Mouse (Mus musculus) left cerebral cortex, adult 2 months (tissue): ENCODE measurements at regions not wholly inside any gene's neighbourhood (a gene's known extent, or its start where the extent isn't known, plus 50 kb on each side); places are given as distances from the start of the nearest gene placed in this dataset.

Experiments used
- DNase-seq, 2 experiments: peaks; one replicate each; pipeline ENCODE4 v3.0.0; 2021 to 2022; ENCODE audit warnings: low spot score in 2 of 2, mixed read lengths in 1 of 2; ENCODE audit errors: extremely low spot score in 1 of 2
- H3K27ac ChIP-seq: fragments of 200-600 bp; 2 replicates; pipeline ENCODE4 v1.8.1; 2022
- H3K4me3 ChIP-seq: fragments of 200-600 bp; 2 replicates; pipeline ENCODE4 v1.8.1; 2022
- CTCF ChIP-seq: fragments of 200-600 bp; IDR thresholded peaks from 2 replicates; pipeline ENCODE4 v1.8.1; 2022; ENCODE audit warnings: antibody characterized with exemption, mild to moderate bottlenecking, moderate library complexity
- intact Hi-C: fragments of 180-260 bp; cut with DNase I; formaldehyde crosslinking; loops from one replicate; pipeline ENCODE4 v1.15.1; 2025

- DNase-seq: no peak
- no peak for TF ChIP-seq CTCF
- no peak overlapping the region for H3K4me3 ChIP-seq
- intact Hi-C loops: no loop called here
- no peak overlapping the region for H3K27ac ChIP-seq
These were observed 340.4 kb upstream of the Fam98a start for GRCm38 (mm10) chr17:75892156-75892555.

- DNase-seq: no peak
- Histone ChIP-seq H3K27ac (no peak overlapping the region), H3K4me3 (no peak overlapping the region)
- TF ChIP-seq CTCF: no peak
- intact Hi-C loops: no loop called here
These were observed 339.8 kb upstream of the Fam98a start for GRCm38 (mm10) chr17:75891564-75891963.

DNA sequence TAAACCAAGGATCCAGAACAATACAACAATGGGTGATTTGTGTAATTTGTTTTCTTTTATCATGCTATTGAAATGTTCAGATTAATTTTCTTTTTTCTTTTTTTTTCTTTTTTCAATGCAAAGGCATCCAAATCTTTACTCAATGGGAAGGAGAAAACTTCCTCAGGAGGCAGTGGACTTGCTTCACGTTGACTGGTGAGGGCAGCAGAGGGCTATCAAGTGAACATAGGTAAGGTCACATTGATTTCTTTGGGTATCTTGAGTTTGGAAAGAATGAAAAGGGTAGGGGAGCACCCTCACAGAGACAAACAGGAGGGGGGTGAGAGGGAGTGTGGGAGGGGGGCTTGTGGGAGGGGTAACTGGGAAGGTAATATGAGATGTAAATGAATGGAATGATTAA is 326.1 kb upstream of the Fam98a start:
- no peak overlapping the region for H3K27ac ChIP-seq
- no peak for DNase-seq
- H3K4me3 ChIP-seq: no peak overlapping the region
- intact Hi-C loops: no loop called here
- TF ChIP-seq CTCF: peak; percentile 15

DNA sequence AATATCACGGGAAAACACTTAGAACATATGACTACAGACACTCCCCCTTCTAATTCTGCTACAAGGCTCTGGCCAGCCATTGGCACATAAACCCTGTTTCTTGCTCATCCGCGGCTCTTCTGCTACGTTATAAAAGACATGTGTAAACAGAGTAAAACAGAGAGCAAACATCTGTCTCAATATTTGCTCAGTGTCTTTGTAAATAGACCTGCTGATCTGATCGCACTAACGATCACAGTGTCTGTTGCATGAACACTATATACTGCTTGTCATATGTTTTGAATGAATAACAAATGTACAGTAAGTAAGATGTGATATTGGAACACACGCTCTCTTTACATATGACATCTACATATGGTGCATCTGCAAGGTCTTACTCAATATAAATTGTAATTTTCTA is 325.1 kb upstream of the Fam98a start:
- no peak overlapping the region for H3K4me3 ChIP-seq
- no peak overlapping the region for H3K27ac ChIP-seq
- TF ChIP-seq CTCF: no peak
- DNase-seq: no peak
- intact Hi-C loops: no loop called here

GRCm38 (mm10) chr17:75874535-75874934 is 322.8 kb upstream of the Fam98a start:
- no peak for DNase-seq
- no peak for TF ChIP-seq CTCF
- intact Hi-C loops: no loop called here
- Histone ChIP-seq H3K27ac (no peak overlapping the region), H3K4me3 (no peak overlapping the region)

GRCm38 (mm10) chr17:75870492-75870891 is 318.7 kb upstream of the Fam98a start:
- no peak for TF ChIP-seq CTCF

GRCm38 (mm10) chr17:75857015-75857414 is 305.3 kb upstream of the Fam98a start:
- no peak for TF ChIP-seq CTCF
- Histone ChIP-seq H3K4me3 (no peak overlapping the region), H3K27ac (no peak overlapping the region)
- no peak for DNase-seq
- intact Hi-C loops: no loop called here

More at GRCm38 (mm10) chr17:75870492-75870891, 318.7 kb upstream of the Fam98a start:
- no peak overlapping the region for H3K27ac ChIP-seq
- H3K4me3 ChIP-seq: no peak overlapping the region
- DNase-seq: no peak
- intact Hi-C loops: no loop called here

- no peak for TF ChIP-seq CTCF
- Histone ChIP-seq H3K27ac (no peak overlapping the region), H3K4me3 (no peak overlapping the region)
- intact Hi-C loops: no loop called here
- DNase-seq: no peak
These were observed 264.4 kb upstream of the Fam98a start for GRCm38 (mm10) chr17:75815997-75816626.

GRCm38 (mm10) chr17:75812163-75812562 is 260.4 kb upstream of the Fam98a start:
- TF ChIP-seq CTCF: no peak
- no peak overlapping the region for H3K4me3 ChIP-seq
- DNase-seq: no peak
- no peak overlapping the region for H3K27ac ChIP-seq
- intact Hi-C loops: no loop called here

- intact Hi-C loops: no loop called here
- TF ChIP-seq CTCF: no peak
- no peak overlapping the region for H3K27ac ChIP-seq
These were observed 257.0 kb upstream of the Fam98a start for GRCm38 (mm10) chr17:75808524-75809326.

GRCm38 (mm10) chr17:75808025-75808424 is 256.3 kb upstream of the Fam98a start:
- Histone ChIP-seq H3K4me3 (no peak overlapping the region), H3K27ac (no peak overlapping the region)
- intact Hi-C loops: no loop called here
- no peak for DNase-seq
- TF ChIP-seq CTCF: no peak

More at GRCm38 (mm10) chr17:75808524-75809326, 257.0 kb upstream of the Fam98a start:
- DNase-seq: no peak
- H3K4me3 ChIP-seq: no peak overlapping the region

DNA sequence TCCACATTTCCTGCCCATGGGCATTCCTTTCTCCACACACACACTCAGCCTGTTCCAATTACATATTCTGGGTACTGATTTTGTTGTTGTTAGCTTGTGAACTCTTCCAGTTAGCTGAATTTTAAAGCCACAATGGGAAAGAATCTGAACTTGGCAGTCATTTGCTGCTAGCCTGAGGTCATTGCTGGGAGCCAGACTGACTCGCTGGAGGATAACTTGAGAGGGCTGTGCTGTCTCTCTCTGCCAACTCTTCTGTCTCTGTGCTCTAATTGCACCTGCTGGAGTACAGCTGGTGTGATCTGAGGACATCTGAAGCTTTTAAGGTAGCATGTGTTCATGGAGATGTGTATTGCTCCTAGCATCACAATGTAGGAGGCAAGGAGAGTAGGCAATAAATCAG is 252.6 kb upstream of the Fam98a start:
- TF ChIP-seq CTCF: no peak
- no peak overlapping the region for H3K4me3 ChIP-seq
- intact Hi-C loops: no loop called here
- H3K27ac ChIP-seq: no peak overlapping the region
- no peak for DNase-seq

DNA sequence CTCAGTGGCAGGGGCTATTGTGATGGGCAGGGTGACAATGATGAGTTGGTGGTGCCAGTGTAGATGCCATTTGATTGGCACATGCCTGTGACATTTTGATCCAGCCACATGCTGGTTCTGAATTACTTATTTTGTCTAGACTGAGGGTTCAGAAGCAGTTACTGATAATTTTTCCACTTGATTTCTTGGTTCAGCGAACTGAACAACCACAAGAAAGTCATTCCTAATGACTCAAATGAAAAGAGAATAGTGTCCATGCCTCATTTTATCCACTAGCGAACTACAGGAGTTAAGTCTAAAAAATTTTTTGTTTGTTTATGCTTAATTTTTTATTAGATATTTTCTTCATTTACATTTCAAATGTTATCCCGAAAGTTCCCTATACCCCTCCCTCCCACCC is 244.6 kb upstream of the Fam98a start:
- no peak for DNase-seq
- TF ChIP-seq CTCF: no peak
- no peak overlapping the region for H3K4me3 ChIP-seq
- no peak overlapping the region for H3K27ac ChIP-seq
- intact Hi-C loops: no loop called here
